Mouse (Mus musculus): ENCODE results near the gene Cfap44. TPM values are rescaled to one million over a fixed set of nuclear protein-coding genes. Genes with fewer than 3 reads are reported as not detected.
"Not testable (repeated sequence)": the region's sequence is repeated elsewhere in the genome, so short reads cannot be mapped to it uniquely, and the experiment has no call there.

Cfap44 gene
- polyA plus RNA-seq, 1 experiment from 2014 or later, result 0.26 TPM

GRCm38 (mm10) chr16:44384251-44384650 is 10.3 kb upstream of the Cfap44 start:
- Histone ChIP-seq H3K9me3 (replicated peaks) (no peaks in the 10 kb centered on the region), H3K27me3 (ENCODE audit: low read depth, poor library complexity, severe bottlenecking) (no peaks in the 10 kb centered on the region), H3K27ac (no peak overlapping the region), H3K4me3 (no peak overlapping the region), H3K36me3 (peaks cover 39% of the 10 kb centered on the region), H3K4me1 (peaks cover 8% of the 10 kb centered on the region; the same call in 1 of the 2 replicates)
- 94% methylated on average over 1 of the region's 1 CpGs for WGBS
- no peak for DNase-seq (ENCODE audit: low spot score)

DNA sequence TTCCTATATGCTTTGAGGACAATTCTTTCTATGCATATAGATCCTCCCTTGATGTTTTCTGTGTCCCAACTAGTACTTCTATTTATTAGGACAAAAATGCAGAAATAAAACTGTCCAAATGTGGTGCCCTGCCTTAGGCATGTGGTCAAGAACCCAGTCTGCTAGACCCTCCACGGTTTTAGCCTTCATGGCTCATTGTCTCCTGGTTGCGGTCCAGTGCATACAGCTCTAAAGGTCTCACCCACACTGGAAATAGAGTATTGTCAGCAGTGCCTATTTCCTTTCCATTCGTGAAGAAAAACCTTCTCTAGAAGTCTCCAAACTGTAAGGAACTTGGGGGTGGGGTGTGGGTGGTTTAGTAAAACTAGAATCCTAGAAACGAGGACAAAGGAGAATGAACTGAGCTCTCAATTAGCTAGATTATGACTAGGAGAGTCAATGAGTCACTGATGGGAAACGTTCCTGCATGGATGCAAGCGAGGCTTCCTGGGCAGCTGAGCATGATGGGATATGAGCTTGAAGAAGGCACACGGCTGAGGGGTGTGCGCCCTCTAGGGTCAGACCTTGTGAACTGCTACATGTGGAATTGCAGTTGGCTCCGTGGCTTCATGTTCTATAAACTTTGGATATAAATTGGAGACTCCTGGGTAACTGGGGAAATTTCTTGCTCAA is 2.6 kb upstream of the Cfap44 start:
- peaks cover 13% of the 10 kb centered on the region for H3K4me1 ChIP-seq
- H3K27ac ChIP-seq, result no peak overlapping the region
- no peak overlapping the region for H3K4me3 ChIP-seq
- 46% methylated on average over 9 of the region's 9 CpGs for WGBS
- H3K27me3 ChIP-seq (ENCODE audit: low read depth, poor library complexity, severe bottlenecking), result no peaks in the 10 kb centered on the region
- peak; percentile 59 for DNase-seq (ENCODE audit: low spot score)
- H3K36me3 ChIP-seq, result peaks cover 28% of the 10 kb centered on the region
- no peaks in the 10 kb centered on the region for H3K9me3 ChIP-seq (replicated peaks)

DNA sequence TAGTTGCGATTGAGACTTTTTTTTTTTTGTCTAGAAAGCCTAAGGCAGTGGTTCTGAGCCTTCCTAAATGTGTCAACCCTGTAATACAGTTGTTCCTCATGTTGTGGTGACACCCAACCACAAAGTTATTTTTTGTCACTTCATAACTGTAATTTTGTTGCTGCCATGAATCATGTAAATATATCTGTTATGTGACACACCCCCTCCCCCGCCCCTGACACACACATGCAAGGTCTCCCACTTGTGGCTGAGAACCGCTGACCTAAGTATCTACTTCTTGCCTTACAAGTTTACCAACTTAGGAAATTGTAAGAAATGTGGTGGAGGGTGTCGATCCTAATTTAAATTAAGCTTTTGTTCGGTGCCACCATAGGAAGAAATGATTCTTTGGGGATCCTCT is 10.3 kb downstream of the Cfap44 start:
- no peaks in the 10 kb centered on the region for H3K36me3 ChIP-seq
- no peak overlapping the region for H3K27ac ChIP-seq
- 92% methylated on average over 5 of the region's 5 CpGs for WGBS
- H3K4me1 ChIP-seq, result no peaks in the 10 kb centered on the region
- H3K4me3 ChIP-seq, result no peak overlapping the region
- no peaks in the 10 kb centered on the region for H3K9me3 ChIP-seq (replicated peaks)
- H3K27me3 ChIP-seq (ENCODE audit: low read depth, poor library complexity, severe bottlenecking), result no peaks in the 10 kb centered on the region
- no peak for DNase-seq (ENCODE audit: low spot score)

- no peak for DNase-seq (ENCODE audit: low spot score)
- no peak overlapping the region for H3K4me3 ChIP-seq
- H3K36me3 ChIP-seq, result no peaks in the 10 kb centered on the region
- H3K27me3 ChIP-seq (ENCODE audit: low read depth, poor library complexity, severe bottlenecking), result no peaks in the 10 kb centered on the region
- 89% methylated on average over 5 of the region's 5 CpGs for WGBS
- no peaks in the 10 kb centered on the region for H3K9me3 ChIP-seq (replicated peaks)
- no peaks in the 10 kb centered on the region for H3K4me1 ChIP-seq
- H3K27ac ChIP-seq, result no peak overlapping the region
Observed at GRCm38 (mm10) chr16:44407211-44407610, 12.6 kb downstream of the Cfap44 start.

DNA sequence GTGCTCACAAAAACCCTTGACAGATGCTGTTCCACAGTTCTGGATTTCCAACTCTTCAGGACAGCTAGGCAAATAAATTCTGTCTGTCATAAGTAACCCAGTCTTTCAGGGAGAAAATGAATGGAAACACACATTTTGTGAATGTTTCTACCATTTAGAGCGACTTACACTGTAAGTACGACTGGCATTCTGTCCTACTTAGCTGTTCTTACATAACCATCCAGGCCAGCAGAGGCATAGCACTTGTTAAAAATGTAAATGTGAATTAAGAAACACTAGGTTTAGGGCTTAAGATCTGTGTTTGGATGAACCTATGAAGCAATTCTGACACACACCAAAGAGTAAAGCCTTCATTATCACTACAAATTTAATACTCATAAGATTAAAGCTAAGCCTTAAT is 13.7 kb downstream of the Cfap44 start:
- DNase-seq (ENCODE audit: low spot score), result no peak
- Histone ChIP-seq H3K9me3 (replicated peaks) (no peaks in the 10 kb centered on the region), H3K4me3 (no peak overlapping the region), H3K36me3 (no peaks in the 10 kb centered on the region), H3K4me1 (no peaks in the 10 kb centered on the region), H3K27me3 (ENCODE audit: low read depth, poor library complexity, severe bottlenecking) (no peaks in the 10 kb centered on the region), H3K27ac (no peak overlapping the region)
- WGBS, result 93% methylated on average over 2 of the region's 2 CpGs

DNA sequence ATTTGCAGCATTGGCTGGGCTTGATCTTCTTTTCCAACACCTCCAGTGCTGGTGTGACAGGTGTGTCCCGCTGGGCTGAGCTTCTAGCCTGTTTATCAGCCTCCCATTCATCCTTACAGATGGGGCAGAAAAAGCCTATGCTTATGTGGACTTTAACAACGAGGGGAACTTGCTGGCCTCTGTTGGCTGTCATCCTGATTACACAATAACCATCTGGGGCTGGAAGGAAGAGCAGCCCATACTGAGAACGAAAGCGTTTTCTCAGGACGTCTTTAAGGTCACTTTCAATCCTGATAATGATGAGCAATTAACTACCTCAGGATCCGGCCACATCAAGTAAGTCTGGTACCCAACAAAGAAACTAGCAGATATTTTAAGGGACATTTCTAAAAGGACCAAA is 15.6 kb downstream of the Cfap44 start:
- Histone ChIP-seq H3K4me1 (no peaks in the 10 kb centered on the region), H3K4me3 (no peak overlapping the region), H3K27me3 (ENCODE audit: low read depth, poor library complexity, severe bottlenecking) (no peaks in the 10 kb centered on the region), H3K27ac (no peak overlapping the region), H3K36me3 (no peaks in the 10 kb centered on the region), H3K9me3 (replicated peaks) (no peaks in the 10 kb centered on the region)
- DNase-seq (ENCODE audit: low spot score), result no peak
- 65% methylated on average over 6 of the region's 6 CpGs for WGBS

GRCm38 (mm10) chr16:44417596-44417995 is 23.0 kb downstream of the Cfap44 start:
- H3K4me3 ChIP-seq, result no peak overlapping the region
- H3K27ac ChIP-seq, result no peak overlapping the region
- no peaks in the 10 kb centered on the region for H3K36me3 ChIP-seq
- 79% methylated on average over 8 of the region's 8 CpGs for WGBS
- H3K4me1 ChIP-seq, result no peaks in the 10 kb centered on the region
- DNase-seq (ENCODE audit: low spot score), result no peak
- no peaks in the 10 kb centered on the region for H3K27me3 ChIP-seq (ENCODE audit: low read depth, poor library complexity, severe bottlenecking)
- no peaks in the 10 kb centered on the region for H3K9me3 ChIP-seq (replicated peaks)

DNA sequence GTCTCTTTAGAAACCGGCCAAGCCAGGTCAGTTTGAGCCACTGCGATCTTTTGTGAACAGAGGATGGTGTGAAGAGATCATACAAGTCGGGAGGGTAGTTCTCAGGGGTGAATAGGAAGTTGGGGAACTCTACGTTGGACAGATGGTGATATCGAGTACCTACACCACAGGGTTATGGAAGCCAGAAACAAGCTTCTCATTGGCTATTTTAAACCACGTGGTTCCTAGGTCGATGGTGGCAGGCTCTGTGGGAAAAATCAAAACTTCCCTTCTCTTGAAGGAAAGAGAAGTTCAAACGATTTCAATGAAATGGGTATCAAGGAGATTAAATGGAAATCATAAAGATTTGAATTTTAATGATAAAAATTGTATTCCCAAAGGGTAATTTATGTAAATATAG is 27.1 kb downstream of the Cfap44 start:
- no peak overlapping the region for H3K27ac ChIP-seq
- H3K9me3 ChIP-seq (replicated peaks), result no peaks in the 10 kb centered on the region
- no peaks in the 10 kb centered on the region for H3K36me3 ChIP-seq
- H3K4me3 ChIP-seq, result no peak overlapping the region
- 87% methylated on average over 8 of the region's 8 CpGs for WGBS
- no peaks in the 10 kb centered on the region for H3K4me1 ChIP-seq
- no peak for DNase-seq (ENCODE audit: low spot score)
- no peaks in the 10 kb centered on the region for H3K27me3 ChIP-seq (ENCODE audit: low read depth, poor library complexity, severe bottlenecking)

DNA sequence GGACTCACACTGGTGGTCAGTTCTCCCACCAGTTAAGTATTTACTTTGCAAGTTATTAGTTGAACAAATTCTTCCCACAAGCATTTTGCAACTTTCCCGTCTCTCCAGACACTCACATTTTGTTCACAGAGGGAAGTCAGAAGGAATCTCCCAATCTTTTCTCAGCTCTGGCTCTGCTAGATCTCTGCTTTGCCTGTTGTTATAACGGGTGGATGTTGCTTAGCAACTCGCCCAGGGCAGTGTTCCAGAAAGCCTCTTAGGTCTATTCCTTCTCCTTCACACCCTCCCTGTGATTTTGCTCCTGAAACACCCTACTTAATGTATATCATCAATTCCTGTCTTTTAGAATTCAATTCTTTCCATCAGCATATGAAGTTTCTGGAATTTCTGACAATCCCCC is 28.9 kb downstream of the Cfap44 start:
- Histone ChIP-seq H3K36me3 (no peaks in the 10 kb centered on the region), H3K27ac (no peak overlapping the region), H3K4me3 (no peak overlapping the region), H3K4me1 (no peaks in the 10 kb centered on the region), H3K9me3 (replicated peaks) (no peaks in the 10 kb centered on the region), H3K27me3 (ENCODE audit: low read depth, poor library complexity, severe bottlenecking) (no peaks in the 10 kb centered on the region)
- 63% methylated on average over 3 of the region's 3 CpGs for WGBS
- no peak for DNase-seq (ENCODE audit: low spot score)

DNA sequence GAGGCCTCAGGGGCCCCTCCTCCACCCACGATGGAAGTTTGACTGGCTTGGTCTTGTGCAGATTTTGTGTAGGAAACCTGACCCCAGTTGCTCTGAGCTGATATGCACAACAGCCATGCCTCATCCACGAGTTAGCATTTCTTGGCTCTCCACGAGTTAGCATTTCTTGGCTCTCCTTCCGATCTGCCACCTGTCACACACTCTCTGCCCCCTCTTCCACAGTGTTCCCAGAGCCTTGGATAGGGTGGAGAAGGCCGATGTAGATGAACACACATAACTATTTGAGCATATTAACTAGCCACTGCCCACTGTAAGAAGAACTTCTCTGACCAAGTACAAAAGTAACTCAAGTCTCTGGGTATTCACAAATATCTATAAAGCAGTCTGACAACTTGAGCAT is 33.9 kb downstream of the Cfap44 start:
- Histone ChIP-seq H3K4me3 (no peak overlapping the region), H3K27me3 (ENCODE audit: low read depth, poor library complexity, severe bottlenecking) (no peaks in the 10 kb centered on the region), H3K4me1 (no peaks in the 10 kb centered on the region), H3K27ac (no peak overlapping the region), H3K9me3 (replicated peaks) (no peaks in the 10 kb centered on the region), H3K36me3 (no peaks in the 10 kb centered on the region)
- no peak for DNase-seq (ENCODE audit: low spot score)
- WGBS, result 78% methylated on average over 5 of the region's 5 CpGs

- 86% methylated on average over 7 of the region's 7 CpGs for WGBS
Observed at GRCm38 (mm10) chr16:44430021-44430420, 35.4 kb downstream of the Cfap44 start.

GRCm38 (mm10) chr16:44434931-44435330 is 40.3 kb downstream of the Cfap44 start:
- Histone ChIP-seq H3K27me3 (ENCODE audit: low read depth, poor library complexity, severe bottlenecking) (no peaks in the 10 kb centered on the region), H3K36me3 (no peaks in the 10 kb centered on the region), H3K4me3 (no peak overlapping the region), H3K4me1 (no peaks in the 10 kb centered on the region), H3K27ac (no peak overlapping the region), H3K9me3 (replicated peaks) (no peaks in the 10 kb centered on the region)
- 86% methylated on average over 6 of the region's 7 CpGs for WGBS
- DNase-seq (ENCODE audit: low spot score), result no peak

More at GRCm38 (mm10) chr16:44430021-44430420, 35.4 kb downstream of the Cfap44 start:
- no peak for DNase-seq (ENCODE audit: low spot score)
- no peaks in the 10 kb centered on the region for H3K36me3 ChIP-seq
- H3K27me3 ChIP-seq (ENCODE audit: low read depth, poor library complexity, severe bottlenecking), result no peaks in the 10 kb centered on the region
- H3K27ac ChIP-seq, result no peak overlapping the region
- H3K9me3 ChIP-seq (replicated peaks), result no peaks in the 10 kb centered on the region
- no peak overlapping the region for H3K4me3 ChIP-seq
- H3K4me1 ChIP-seq, result no peaks in the 10 kb centered on the region

DNA sequence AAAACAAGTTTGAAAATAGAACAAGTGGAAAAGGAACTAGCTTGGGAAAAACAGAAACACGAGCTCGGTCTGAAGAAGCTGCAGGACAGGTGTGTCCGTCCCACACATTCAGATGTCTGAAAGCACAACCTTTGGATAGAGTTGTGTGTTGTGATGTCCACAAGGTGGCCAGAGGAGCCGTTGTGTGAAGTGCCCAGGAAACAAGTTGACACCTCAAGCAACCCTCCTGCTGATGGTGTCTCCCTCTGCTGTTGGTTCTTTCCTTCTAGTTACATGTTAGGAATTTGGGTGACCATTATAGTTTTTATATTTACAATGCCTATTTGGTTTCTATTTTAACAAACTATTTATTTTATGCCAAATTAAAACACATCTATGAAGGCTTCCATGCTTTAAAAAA is 40.9 kb downstream of the Cfap44 start:
- DNase-seq (ENCODE audit: low spot score), result no peak
- Histone ChIP-seq H3K4me1 (no peaks in the 10 kb centered on the region), H3K9me3 (replicated peaks) (no peaks in the 10 kb centered on the region), H3K27me3 (ENCODE audit: low read depth, poor library complexity, severe bottlenecking) (no peaks in the 10 kb centered on the region), H3K36me3 (no peaks in the 10 kb centered on the region), H3K27ac (no peak overlapping the region), H3K4me3 (no peak overlapping the region)
- 67% methylated on average over 4 of the region's 4 CpGs for WGBS

- H3K4me1 ChIP-seq; H3K27me3 ChIP-seq (ENCODE audit: low read depth, poor library complexity, severe bottlenecking); H3K4me3 ChIP-seq; H3K27ac ChIP-seq; DNase-seq (ENCODE audit: low spot score); H3K36me3 ChIP-seq; H3K9me3 ChIP-seq (replicated peaks): not testable (repeated sequence)
- WGBS, result 95% methylated on average over 15 of the region's 15 CpGs
Observed at GRCm38 (mm10) chr16:44441913-44442312, 47.3 kb downstream of the Cfap44 start.
